Mouse (Mus musculus): Measurements from ENCODE around the gene Large1. TPM values are rescaled to one million over a fixed set of nuclear protein-coding genes. Genes with fewer than 3 reads are reported as not detected.

Large1 gene
- polyA plus RNA-seq, 1 experiment, result 8.3 TPM

- WGBS, result 79% methylated on average over 1 of the region's 1 CpGs
- H3K27ac ChIP-seq (ENCODE audit: insufficient read depth, low read depth, low read length), result peak overlapping the region; percentile 50
- H3K27me3 ChIP-seq (replicated peaks; ENCODE audit: control insufficient read depth, insufficient read depth, low read length), result no peaks in the 10 kb centered on the region
- no peaks in the 10 kb centered on the region for H3K36me3 ChIP-seq (ENCODE audit: control insufficient read depth, insufficient read depth, low read length)
- H3K4me3 ChIP-seq (ENCODE audit: insufficient read depth, low read depth, low read length), result no peak overlapping the region
- peaks cover 7% of the 10 kb centered on the region; the same call in 1 of the 2 replicates for H3K4me1 ChIP-seq (ENCODE audit: control insufficient read depth, insufficient read depth, low read length)
- no peak for TF ChIP-seq CTCF (conservative IDR thresholded peaks at IDR 0.05; ENCODE audit: insufficient read depth, insufficient read length, low read depth, low read length)
- no peak for TF ChIP-seq POLR2A (IDR thresholded peaks at IDR 0.05; ENCODE audit: low read depth, low read length)
- peak; percentile 58 for DNase-seq
Observed at GRCm38 (mm10) chr8:73188684-73189083, 164.7 kb downstream of the Large1 start.

- Histone ChIP-seq H3K4me3 (ENCODE audit: insufficient read depth, low read depth, low read length) (no peak overlapping the region), H3K36me3 (ENCODE audit: control insufficient read depth, insufficient read depth, low read length) (no peaks in the 10 kb centered on the region), H3K27ac (ENCODE audit: insufficient read depth, low read depth, low read length) (peak overlapping the region; percentile 23; the same call in 1 of the 2 replicates), H3K4me1 (ENCODE audit: control insufficient read depth, insufficient read depth, low read length) (peaks cover 7% of the 10 kb centered on the region; the same call in 1 of the 2 replicates), H3K27me3 (replicated peaks; ENCODE audit: control insufficient read depth, insufficient read depth, low read length) (no peaks in the 10 kb centered on the region)
- TF ChIP-seq CTCF (conservative IDR thresholded peaks at IDR 0.05; ENCODE audit: insufficient read depth, insufficient read length, low read depth, low read length) (no peak), POLR2A (IDR thresholded peaks at IDR 0.05; ENCODE audit: low read depth, low read length) (no peak)
- peak; percentile 77 for DNase-seq
- 53% methylated on average over 1 of the region's 1 CpGs for WGBS
Observed at GRCm38 (mm10) chr8:73187381-73187780, 166.0 kb downstream of the Large1 start.

GRCm38 (mm10) chr8:73178434-73178833 lies 174.9 kb downstream of the Large1 start:
- TF ChIP-seq CTCF (conservative IDR thresholded peaks at IDR 0.05; ENCODE audit: insufficient read depth, insufficient read length, low read depth, low read length), result no peak
- TF ChIP-seq POLR2A (IDR thresholded peaks at IDR 0.05; ENCODE audit: low read depth, low read length), result no peak
- 56% methylated on average over 1 of the region's 1 CpGs for WGBS
- no peaks in the 10 kb centered on the region for H3K36me3 ChIP-seq (ENCODE audit: control insufficient read depth, insufficient read depth, low read length)
- H3K27ac ChIP-seq (ENCODE audit: insufficient read depth, low read depth, low read length), result peak overlapping the region; percentile 20; the same call in 1 of the 2 replicates
- no peaks in the 10 kb centered on the region for H3K27me3 ChIP-seq (replicated peaks; ENCODE audit: control insufficient read depth, insufficient read depth, low read length)
- no peaks in the 10 kb centered on the region for H3K4me1 ChIP-seq (ENCODE audit: control insufficient read depth, insufficient read depth, low read length)
- DNase-seq, result no peak
- H3K4me3 ChIP-seq (ENCODE audit: insufficient read depth, low read depth, low read length), result no peak overlapping the region

- H3K27me3 ChIP-seq (replicated peaks; ENCODE audit: control insufficient read depth, insufficient read depth, low read length), result no peaks in the 10 kb centered on the region
- H3K4me3 ChIP-seq (ENCODE audit: insufficient read depth, low read depth, low read length), result no peak overlapping the region
- peaks cover 2% of the 10 kb centered on the region; the same call in 1 of the 2 replicates for H3K4me1 ChIP-seq (ENCODE audit: control insufficient read depth, insufficient read depth, low read length)
- no peak for DNase-seq
- no peak overlapping the region for H3K27ac ChIP-seq (ENCODE audit: insufficient read depth, low read depth, low read length)
- H3K36me3 ChIP-seq (ENCODE audit: control insufficient read depth, insufficient read depth, low read length), result no peaks in the 10 kb centered on the region
- TF ChIP-seq CTCF (conservative IDR thresholded peaks at IDR 0.05; ENCODE audit: insufficient read depth, insufficient read length, low read depth, low read length) (no peak), POLR2A (IDR thresholded peaks at IDR 0.05; ENCODE audit: low read depth, low read length) (no peak)
Observed at GRCm38 (mm10) chr8:73172661-73173060, 180.7 kb downstream of the Large1 start.

- no peak for TF ChIP-seq CTCF (conservative IDR thresholded peaks at IDR 0.05; ENCODE audit: insufficient read depth, insufficient read length, low read depth, low read length)
- Histone ChIP-seq H3K27ac (ENCODE audit: insufficient read depth, low read depth, low read length) (no peak overlapping the region), H3K4me3 (ENCODE audit: insufficient read depth, low read depth, low read length) (no peak overlapping the region), H3K27me3 (replicated peaks; ENCODE audit: control insufficient read depth, insufficient read depth, low read length) (no peaks in the 10 kb centered on the region), H3K36me3 (ENCODE audit: control insufficient read depth, insufficient read depth, low read length) (no peaks in the 10 kb centered on the region), H3K4me1 (ENCODE audit: control insufficient read depth, insufficient read depth, low read length) (no peaks in the 10 kb centered on the region)
- WGBS, result 68% methylated on average over 3 of the region's 3 CpGs
- no peak for DNase-seq
Observed at GRCm38 (mm10) chr8:73161994-73162393, 191.3 kb downstream of the Large1 start.

- no peak overlapping the region for H3K4me3 ChIP-seq (ENCODE audit: insufficient read depth, low read depth, low read length)
- no peak overlapping the region for H3K27ac ChIP-seq (ENCODE audit: insufficient read depth, low read depth, low read length)
- TF ChIP-seq POLR2A (IDR thresholded peaks at IDR 0.05; ENCODE audit: low read depth, low read length) (no peak), CTCF (conservative IDR thresholded peaks at IDR 0.05; ENCODE audit: insufficient read depth, insufficient read length, low read depth, low read length) (no peak)
- no peaks in the 10 kb centered on the region for H3K27me3 ChIP-seq (replicated peaks; ENCODE audit: control insufficient read depth, insufficient read depth, low read length)
- WGBS, result 72% methylated on average over 1 of the region's 1 CpGs
- no peak for DNase-seq
- H3K4me1 ChIP-seq (ENCODE audit: control insufficient read depth, insufficient read depth, low read length), result no peaks in the 10 kb centered on the region
- no peaks in the 10 kb centered on the region for H3K36me3 ChIP-seq (ENCODE audit: control insufficient read depth, insufficient read depth, low read length)
Observed at GRCm38 (mm10) chr8:73161564-73161963, 191.8 kb downstream of the Large1 start.

- no peak overlapping the region for H3K27ac ChIP-seq (ENCODE audit: insufficient read depth, low read depth, low read length)
- 76% methylated on average over 2 of the region's 2 CpGs for WGBS
- TF ChIP-seq POLR2A (IDR thresholded peaks at IDR 0.05; ENCODE audit: low read depth, low read length), result no peak
- no peak for TF ChIP-seq CTCF (conservative IDR thresholded peaks at IDR 0.05; ENCODE audit: insufficient read depth, insufficient read length, low read depth, low read length)
- no peaks in the 10 kb centered on the region for H3K36me3 ChIP-seq (ENCODE audit: control insufficient read depth, insufficient read depth, low read length)
- DNase-seq, result no peak
- no peak overlapping the region for H3K4me3 ChIP-seq (ENCODE audit: insufficient read depth, low read depth, low read length)
- H3K4me1 ChIP-seq (ENCODE audit: control insufficient read depth, insufficient read depth, low read length), result no peaks in the 10 kb centered on the region
- H3K27me3 ChIP-seq (replicated peaks; ENCODE audit: control insufficient read depth, insufficient read depth, low read length), result no peaks in the 10 kb centered on the region
Observed at GRCm38 (mm10) chr8:73160945-73161344, 192.4 kb downstream of the Large1 start.

All from kidney, adult 2 months (tissue).